In the genomic region with DNA sequence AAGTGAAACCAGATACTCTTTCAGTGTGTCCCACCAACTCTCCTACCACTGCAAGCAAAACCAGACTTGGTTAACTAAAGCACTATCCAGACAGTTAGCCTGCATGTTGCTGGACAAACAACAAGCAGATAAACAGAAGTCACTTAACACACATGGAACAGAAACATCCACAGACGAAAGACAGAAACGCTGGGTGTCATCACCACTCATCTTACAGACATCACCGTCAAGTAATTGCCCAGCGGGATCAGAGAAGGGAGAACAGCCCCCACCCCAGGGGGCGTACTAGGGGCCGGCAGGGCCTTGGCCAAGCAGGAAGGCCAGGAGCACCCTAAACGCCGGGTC, we compare ENCODE assay signal across 8 mouse cellular contexts. TPM values are rescaled to one million over a fixed set of nuclear protein-coding genes. Genes with fewer than 3 reads are reported as not detected.
DNase-seq lines count a peak whose midpoint lies in the region; ATAC-seq and TF ChIP-seq lines count a peak whose summit lies in the region.

No protein-coding gene starts in this region.

- H3K4me2 ChIP-seq in embryonic facial prominence, embryonic 11.5 days (ENCODE audit: low read depth, low read length) = peak overlapping the region; percentile 53
- H3K4me2 ChIP-seq in intestine, embryonic 15.5 days (replicated peaks) = peak overlapping the region; percentile 75
- H3K4me2 ChIP-seq in neural tube, embryonic 14.5 days (ENCODE audit: low read depth, low read length) = peak overlapping the region; percentile 49

- no peak overlapping the region for H3K27ac ChIP-seq in liver, adult 2 months (replicated peaks; ENCODE audit: insufficient read depth, low read depth, low read length)
- 0 out of 2 replicates have a peak overlapping the region, but pooled peaks have one; percentile 35 for H3K27ac ChIP-seq in embryonic facial prominence, embryonic 11.5 days (replicated peaks; ENCODE audit: low read depth, low read length)
- peak overlapping the region; percentile 57; the same call in 1 of the 2 replicates for H3K27ac ChIP-seq in intestine, embryonic 15.5 days
- H3K27ac ChIP-seq in neural tube, embryonic 14.5 days (ENCODE audit: low read depth, low read length) = no peak overlapping the region

- peaks cover 4% of the 10 kb centered on the region; the same call in 1 of the 2 replicates for H3K79me2 ChIP-seq in liver, adult 2 months (ENCODE audit: control insufficient read depth, insufficient read depth, low read length)

- TF ChIP-seq CTCF in liver, adult 2 months (IDR thresholded peaks at IDR 0.05; ENCODE audit: low read depth, low read length) = no peak

- H3K9ac ChIP-seq in liver, adult 2 months (ENCODE audit: low read depth, low read length) = peak overlapping the region; percentile 95
- H3K9ac ChIP-seq in embryonic facial prominence, embryonic 11.5 days (replicated peaks; ENCODE audit: low read length) = peak overlapping the region; percentile 86
- H3K9ac ChIP-seq in intestine, embryonic 15.5 days = peak overlapping the region; percentile 65
- peak overlapping the region; percentile 70 for H3K9ac ChIP-seq in neural tube, embryonic 14.5 days (replicated peaks; ENCODE audit: low read depth, low read length)

- no peaks in the 10 kb centered on the region for H3K9me3 ChIP-seq in embryonic facial prominence, embryonic 11.5 days (replicated peaks; ENCODE audit: control insufficient read depth, low read length)
- H3K9me3 ChIP-seq in intestine, embryonic 15.5 days = no peaks in the 10 kb centered on the region
- H3K9me3 ChIP-seq in neural tube, embryonic 14.5 days (ENCODE audit: control insufficient read depth, low read length) = no peaks in the 10 kb centered on the region

- ATAC-seq in embryonic facial prominence, embryonic 11.5 days (replicated peaks; ENCODE audit: insufficient number of reproducible peaks, low FRiP score, low TSS enrichment, low read depth) = no peak; the same call in 1 of the 2 replicates
- no peak for ATAC-seq in intestine, embryonic 15.5 days
- no peak for ATAC-seq in neural tube, embryonic 14.5 days (ENCODE audit: low read depth)

- no peak for TF ChIP-seq POLR2A in liver, adult 2 months (IDR thresholded peaks at IDR 0.05; ENCODE audit: extremely low read depth, insufficient read depth, low read length)

- DNase-seq in liver, adult 2 months (ENCODE audit: extremely low read depth, low read depth, low spot score) = peak; percentile 34
- no peak for DNase-seq in liver
- no peak for DNase-seq in embryonic facial prominence, embryonic 11.5 days (ENCODE audit: low spot score)
- no peak for DNase-seq in left cerebral cortex, adult 8-10 months (ENCODE audit: low spot score in 2 of 2)
- no peak for DNase-seq in layer of hippocampus, adult 18-20 months (ENCODE audit: low spot score in 2 of 2)
- no peak for DNase-seq in lung, postnatal 36 days

- WGBS in liver, adult 2 months = 1% methylated on average over 8 of the region's 8 CpGs
- 0% methylated on average over 8 of the region's 8 CpGs for WGBS in embryonic facial prominence, embryonic 11.5 days
- WGBS in intestine, embryonic 15.5 days = 0% methylated on average over 8 of the region's 8 CpGs
- 1% methylated on average over 8 of the region's 8 CpGs for WGBS in neural tube, embryonic 14.5 days

- H3K36me3 ChIP-seq in liver, adult 2 months (ENCODE audit: control insufficient read depth, insufficient read depth, low read length) = peaks cover 18% of the 10 kb centered on the region
- peaks cover 4% of the 10 kb centered on the region for H3K36me3 ChIP-seq in embryonic facial prominence, embryonic 11.5 days (replicated peaks; ENCODE audit: control insufficient read depth, insufficient read depth, low read depth, low read length)
- H3K36me3 ChIP-seq in intestine, embryonic 15.5 days = peaks cover 22% of the 10 kb centered on the region
- peaks cover 6% of the 10 kb centered on the region; the same call in 1 of the 2 replicates for H3K36me3 ChIP-seq in neural tube, embryonic 14.5 days (ENCODE audit: control insufficient read depth, insufficient read depth, low read length)

- H3K4me3 ChIP-seq in liver, adult 2 months (ENCODE audit: insufficient read depth, low read depth, low read length) = peak overlapping the region; percentile 93
- peak overlapping the region; percentile 92 for H3K4me3 ChIP-seq in embryonic facial prominence, embryonic 11.5 days (ENCODE audit: low read depth, low read length)
- peak overlapping the region; percentile 88 for H3K4me3 ChIP-seq in intestine, embryonic 15.5 days (replicated peaks)
- H3K4me3 ChIP-seq in neural tube, embryonic 14.5 days (ENCODE audit: low read depth, low read length) = peak overlapping the region; percentile 78

- peaks cover 11% of the 10 kb centered on the region for H3K4me1 ChIP-seq in liver, adult 2 months (ENCODE audit: control insufficient read depth, insufficient read depth, low read length)
- H3K4me1 ChIP-seq in embryonic facial prominence, embryonic 11.5 days (ENCODE audit: control insufficient read depth, insufficient read depth, low read length) = no peaks in the 10 kb centered on the region
- peaks cover 5% of the 10 kb centered on the region for H3K4me1 ChIP-seq in intestine, embryonic 15.5 days (replicated peaks)
- peaks cover 14% of the 10 kb centered on the region for H3K4me1 ChIP-seq in neural tube, embryonic 14.5 days (ENCODE audit: control insufficient read depth, insufficient read depth, low read length)

- H3K27me3 ChIP-seq in liver, adult 2 months (ENCODE audit: control insufficient read depth, insufficient read depth, low read length) = no peaks in the 10 kb centered on the region
- H3K27me3 ChIP-seq in embryonic facial prominence, embryonic 11.5 days (ENCODE audit: control insufficient read depth, insufficient read depth, low read length) = no peaks in the 10 kb centered on the region
- no peaks in the 10 kb centered on the region for H3K27me3 ChIP-seq in intestine, embryonic 15.5 days (replicated peaks)
- no peaks in the 10 kb centered on the region for H3K27me3 ChIP-seq in neural tube, embryonic 14.5 days (ENCODE audit: control insufficient read depth, insufficient read depth, low read length)

RNA-seq across cellular contexts. Expression of gene Gemin5, which starts 0.5 kb away (rescaled TPM):
- total RNA-seq in liver, adult 2 months (2014; rRNA removed) = 4.8 and 5.1 TPM in 2 replicates
- polyA plus RNA-seq in liver, adult 2 months (2012; rRNA removed) = 2.5 and 3.5 TPM in 2 replicates
- polyA plus RNA-seq in embryonic facial prominence, embryonic 11.5 days (2014; fragmentation: Nextera tagmentation; extraction: Ambion mirVana) = 27.3 and 27.6 TPM in 2 replicates
- polyA plus RNA-seq in intestine, embryonic 15.5 days (2015; fragmentation: Nextera tagmentation; extraction: Ambion mirVana) = 18.5 and 18.6 TPM in 2 replicates
- 14.9 and 15.6 TPM in 2 replicates for polyA plus RNA-seq in neural tube, embryonic 14.5 days (2014; fragmentation: Nextera tagmentation; extraction: Ambion mirVana)
- 10 to 100 TPM; 16.9 to 22.0 (median 19.8) TPM for total RNA-seq in left cerebral cortex, adult 8-10 months (2022)
- total RNA-seq in layer of hippocampus, adult 18-20 months (2021) = 10 to 100 TPM; 20.1 TPM

RNA-seq across cellular contexts. Expression of gene Mrpl22, which starts 3.7 kb away (rescaled TPM):
- 34.5 and 41.1 TPM in 2 replicates for total RNA-seq in liver, adult 2 months (2014; rRNA removed)
- polyA plus RNA-seq in liver, adult 2 months (2012; rRNA removed) = 57.1 and 63.4 TPM in 2 replicates
- polyA plus RNA-seq in embryonic facial prominence, embryonic 11.5 days (2014; fragmentation: Nextera tagmentation; extraction: Ambion mirVana) = 132 and 146 TPM in 2 replicates
- polyA plus RNA-seq in intestine, embryonic 15.5 days (2015; fragmentation: Nextera tagmentation; extraction: Ambion mirVana) = 126 and 128 TPM in 2 replicates
- polyA plus RNA-seq in neural tube, embryonic 14.5 days (2014; fragmentation: Nextera tagmentation; extraction: Ambion mirVana) = 96.2 and 101 TPM in 2 replicates
- total RNA-seq in left cerebral cortex, adult 8-10 months (2022) = 10 to 100 TPM; 25.9 to 37.3 (median 35.7) TPM
- 10 to 100 TPM; 32.4 to 37.6 TPM for total RNA-seq in layer of hippocampus, adult 18-20 months (2021)

RNA-seq across cellular contexts. Expression of gene Igtp, which starts 31.6 kb away (rescaled TPM):
- 32.5 and 33.0 TPM in 2 replicates for total RNA-seq in liver, adult 2 months (2014; rRNA removed)
- polyA plus RNA-seq in liver, adult 2 months (2012; rRNA removed) = 46.1 and 52.9 TPM in 2 replicates
- polyA plus RNA-seq in embryonic facial prominence, embryonic 11.5 days (2014; fragmentation: Nextera tagmentation; extraction: Ambion mirVana) = 2.3 and 2.5 TPM in 2 replicates
- 5.0 and 5.6 TPM in 2 replicates for polyA plus RNA-seq in intestine, embryonic 15.5 days (2015; fragmentation: Nextera tagmentation; extraction: Ambion mirVana)
- 0.68 and 1.8 TPM in 2 replicates for polyA plus RNA-seq in neural tube, embryonic 14.5 days (2014; fragmentation: Nextera tagmentation; extraction: Ambion mirVana)
- total RNA-seq in left cerebral cortex, adult 8-10 months (2022) = 1 to 10 TPM; 4.5 to 6.8 (median 5.5) TPM
- total RNA-seq in layer of hippocampus, adult 18-20 months (2021) = 1 to 10 TPM; 2.2 to 2.3 TPM

RNA-seq across cellular contexts. Expression of gene Irgm2, which starts 31.6 kb away (rescaled TPM):
- 21.8 and 23.9 TPM in 2 replicates for total RNA-seq in liver, adult 2 months (2014; rRNA removed)
- 29.6 and 40.8 TPM in 2 replicates for polyA plus RNA-seq in liver, adult 2 months (2012; rRNA removed)
- polyA plus RNA-seq in embryonic facial prominence, embryonic 11.5 days (2014; fragmentation: Nextera tagmentation; extraction: Ambion mirVana) = 0.52 and 1.5 TPM in 2 replicates
- 3.8 TPM in 2 replicates for polyA plus RNA-seq in intestine, embryonic 15.5 days (2015; fragmentation: Nextera tagmentation; extraction: Ambion mirVana)
- 0.32 and 1.0 TPM in 2 replicates for polyA plus RNA-seq in neural tube, embryonic 14.5 days (2014; fragmentation: Nextera tagmentation; extraction: Ambion mirVana)
- total RNA-seq in left cerebral cortex, adult 8-10 months (2022) = 1 to 10 TPM; 2.0 to 3.3 (median 2.7) TPM
- 1 to 10 TPM; 1.9 to 2.2 TPM for total RNA-seq in layer of hippocampus, adult 18-20 months (2021)

Comparison
In these comparisons a context has a peak if more than half of its experiments do, and no peak if none do; other contexts are left out.
1. H3K27ac ChIP-seq: peak in embryonic facial prominence, embryonic 11.5 days (single experiment) and intestine, embryonic 15.5 days (single experiment); none in liver, adult 2 months (single experiment) and neural tube, embryonic 14.5 days (single experiment).
2. Peak in every context shown above with its lines, with median percentiles within 50 percentile points of each other: H3K4me3 ChIP-seq, H3K9ac ChIP-seq and H3K4me2 ChIP-seq.